Mouse (Mus musculus) mature B cell (primary cell): Measurements from ENCODE around the gene Hdgfl3.
"Not testable (repeated sequence)": the region's sequence is repeated elsewhere in the genome, so short reads cannot be mapped to it uniquely, and the experiment has no call there.

ENCODE experiments used
- in situ Hi-C: fragments of 300-500 bp; cut with MboI; formaldehyde crosslinking; loops from 2 replicates; pipeline ENCODE4 v1.14.3; 2019

Hdgfl3 gene

DNA sequence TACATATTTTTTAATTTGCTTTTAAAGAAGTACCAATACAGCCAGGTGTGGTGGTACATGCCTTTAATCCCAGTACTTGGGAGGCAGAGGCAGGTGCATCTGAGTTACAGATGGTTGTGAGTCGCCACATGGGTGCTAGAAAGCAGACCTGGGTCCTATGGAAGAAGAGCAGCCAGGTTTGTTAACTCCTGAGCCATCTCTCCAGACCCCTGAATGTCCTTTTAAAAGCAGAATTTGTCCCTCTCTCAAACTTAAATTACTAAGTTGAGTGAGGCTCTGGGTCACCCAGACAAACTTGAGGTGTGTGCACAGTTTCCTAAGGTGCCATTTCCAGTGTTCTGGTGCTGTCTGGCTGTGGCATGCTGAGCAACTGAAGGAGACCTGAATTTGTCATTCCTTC, 78.6 kb downstream of the Hdgfl3 start, which contains the start of gene Gm10160:
Gm10160 (minus strand) TSS at position 101 of the 400 bp plus-strand sequence.
- in situ Hi-C loops = no loop called here

DNA sequence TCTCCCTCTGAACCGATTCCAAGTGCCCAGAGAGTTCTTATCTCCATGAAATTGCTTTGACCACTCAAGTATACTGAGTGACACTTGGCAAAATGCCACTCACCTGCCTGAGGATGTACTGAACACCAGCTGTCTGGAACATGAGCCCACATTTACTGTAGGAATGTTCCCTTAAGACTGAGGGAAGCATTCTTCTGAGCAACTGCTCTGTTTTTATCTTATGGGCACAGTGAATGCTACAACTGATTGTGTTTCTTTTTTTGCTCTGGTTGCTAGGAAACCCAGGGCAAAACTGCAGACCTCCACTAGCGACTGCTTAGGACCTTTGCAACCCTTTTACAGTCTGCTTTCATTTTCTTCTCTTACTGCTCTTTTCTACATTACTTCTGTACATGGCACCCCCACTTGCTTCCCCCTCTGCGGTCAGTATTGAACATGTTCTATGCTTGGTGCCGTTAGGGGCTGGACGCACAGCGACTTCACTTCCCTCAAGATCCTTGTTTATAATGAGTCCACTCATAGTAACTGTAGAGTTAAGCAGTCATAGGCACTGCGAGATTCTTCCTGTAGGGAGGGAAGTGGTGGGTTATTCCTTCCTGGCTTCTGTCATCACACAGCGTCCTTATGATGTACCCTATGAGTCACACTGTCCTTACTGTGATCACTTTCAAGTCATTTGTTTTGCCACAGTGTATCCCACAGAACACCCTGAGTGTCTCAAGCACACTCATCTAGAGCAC, 79.5 kb downstream of the Hdgfl3 start:
- in situ Hi-C loops = no loop called here

DNA sequence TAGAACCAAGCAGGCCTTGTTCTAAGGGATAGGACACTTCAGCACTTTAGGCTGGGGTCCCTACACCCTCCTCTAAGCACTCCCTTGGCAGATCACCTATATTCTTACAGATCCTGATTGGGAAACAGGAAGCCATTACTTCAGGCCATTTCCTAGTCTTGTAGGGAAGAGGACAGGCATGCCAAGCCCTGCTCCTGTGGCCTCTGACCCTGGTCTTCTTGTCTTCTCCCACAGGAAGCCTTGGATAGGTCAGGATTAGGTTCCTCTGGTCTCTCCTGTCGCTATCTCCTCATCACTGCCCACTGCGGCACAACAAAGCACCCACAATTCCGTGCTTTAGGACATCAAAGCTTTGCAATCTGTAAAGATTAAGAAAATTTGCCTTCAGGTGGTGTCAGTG, 82.6 kb downstream of the Hdgfl3 start:
- in situ Hi-C loops = no loop called here

- in situ Hi-C loops = no loop called here
Observed at GRCm38 (mm10) chr7:81850171-81850570, 84.1 kb downstream of the Hdgfl3 start.

DNA sequence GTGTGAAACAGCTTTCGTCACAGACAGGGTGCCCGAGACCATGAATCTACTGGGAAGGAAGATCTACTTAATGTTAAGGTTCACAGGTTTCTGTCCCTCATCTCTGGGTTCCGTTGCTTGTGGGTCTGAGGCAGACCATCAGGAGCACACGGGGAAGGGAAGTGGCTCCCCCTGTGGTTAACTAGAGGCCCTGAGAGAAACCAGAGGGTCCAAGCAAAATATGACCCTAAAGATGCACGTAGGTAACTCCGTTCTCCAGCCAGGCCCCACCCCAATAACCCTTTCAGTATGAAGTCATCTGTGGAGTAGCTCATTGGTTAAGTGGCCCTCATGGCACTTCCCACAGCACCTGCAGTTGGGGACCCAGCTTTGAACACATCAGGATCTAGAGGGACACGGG, 84.6 kb downstream of the Hdgfl3 start:
- in situ Hi-C loops = no loop called here

DNA sequence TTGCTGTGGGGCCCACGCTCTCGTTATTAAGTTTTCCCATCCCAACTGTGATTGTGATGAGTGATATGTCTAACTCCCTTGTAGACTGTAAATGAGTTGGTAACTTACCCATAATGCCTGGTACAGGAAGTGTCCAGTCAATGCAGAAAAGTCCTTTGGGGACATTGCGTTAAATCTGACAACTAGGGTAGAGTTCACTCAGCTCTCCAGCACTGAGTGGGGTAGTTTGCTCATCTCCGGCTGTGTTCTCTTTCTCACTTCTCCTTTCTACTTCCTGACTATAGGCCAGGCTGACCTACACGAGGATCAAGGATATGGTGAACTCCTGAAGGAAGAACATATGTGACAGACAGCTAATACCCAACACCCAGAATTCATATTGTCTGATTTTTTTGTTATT, 85.1 kb downstream of the Hdgfl3 start:
- in situ Hi-C loops = no loop called here

- in situ Hi-C loops = no loop called here
Observed at GRCm38 (mm10) chr7:81847777-81848176, 86.5 kb downstream of the Hdgfl3 start.

DNA sequence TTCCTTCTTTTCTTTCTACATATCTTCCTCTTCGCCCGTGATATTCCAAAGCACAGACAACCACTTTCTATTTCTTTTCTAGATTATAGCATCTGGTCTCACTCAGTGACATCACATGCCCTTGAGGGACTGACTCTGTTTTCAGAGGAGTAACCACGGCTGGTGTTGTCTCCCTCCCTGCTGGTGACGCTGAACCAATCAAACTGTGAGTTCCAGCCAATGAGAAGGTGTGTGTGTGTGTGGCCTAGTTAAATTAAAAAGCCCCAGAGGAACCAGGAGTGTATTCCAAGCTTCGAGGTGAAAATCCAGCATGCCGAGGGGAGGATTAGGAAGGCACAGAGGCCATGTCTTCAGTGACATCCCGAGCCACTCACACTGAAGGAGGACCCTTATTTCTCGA, 87.3 kb downstream of the Hdgfl3 start:
- in situ Hi-C loops = no loop called here

GRCm38 (mm10) chr7:81846008-81846407, 88.3 kb downstream of the Hdgfl3 start:
- in situ Hi-C loops = no loop called here

DNA sequence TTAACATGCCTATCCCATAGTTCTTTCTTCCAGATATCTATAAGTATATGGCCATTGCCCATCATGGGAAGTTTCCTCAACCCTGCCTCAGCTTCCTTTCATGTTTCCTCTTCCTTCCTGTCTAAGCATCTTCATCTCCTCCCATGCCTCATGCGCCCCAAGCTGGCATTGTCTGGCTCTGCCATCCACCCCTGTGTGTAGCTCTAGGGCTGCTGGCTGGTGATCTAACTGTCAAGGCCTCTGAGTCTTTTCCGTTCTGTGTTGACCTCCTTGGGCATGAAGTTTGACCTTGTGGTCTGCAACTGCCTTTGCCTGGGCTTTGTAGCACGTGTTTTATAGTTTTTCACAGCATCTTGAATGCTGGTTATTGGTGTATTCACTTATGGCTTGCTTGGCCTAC, 89.0 kb downstream of the Hdgfl3 start:
- in situ Hi-C loops = no loop called here

DNA sequence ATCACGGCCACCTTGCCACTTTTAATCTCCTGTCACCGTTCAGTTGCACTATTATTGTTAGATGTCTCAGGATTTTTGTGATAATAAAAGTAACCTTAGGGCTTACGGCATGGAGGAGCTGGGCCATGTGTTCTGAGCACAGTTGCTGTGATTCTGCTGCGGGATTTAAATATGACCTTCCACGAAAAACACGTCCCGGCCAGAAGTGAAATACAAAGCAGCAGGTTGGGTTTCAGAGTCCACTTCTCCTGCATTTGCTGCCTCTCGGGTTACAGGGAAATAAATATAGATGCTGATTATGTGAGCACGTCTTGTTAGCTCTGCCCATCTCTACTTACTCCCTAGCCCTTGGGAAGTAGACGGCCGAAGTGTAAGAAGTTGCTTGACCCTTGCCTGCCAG, 89.5 kb downstream of the Hdgfl3 start:
- in situ Hi-C loops = no loop called here

DNA sequence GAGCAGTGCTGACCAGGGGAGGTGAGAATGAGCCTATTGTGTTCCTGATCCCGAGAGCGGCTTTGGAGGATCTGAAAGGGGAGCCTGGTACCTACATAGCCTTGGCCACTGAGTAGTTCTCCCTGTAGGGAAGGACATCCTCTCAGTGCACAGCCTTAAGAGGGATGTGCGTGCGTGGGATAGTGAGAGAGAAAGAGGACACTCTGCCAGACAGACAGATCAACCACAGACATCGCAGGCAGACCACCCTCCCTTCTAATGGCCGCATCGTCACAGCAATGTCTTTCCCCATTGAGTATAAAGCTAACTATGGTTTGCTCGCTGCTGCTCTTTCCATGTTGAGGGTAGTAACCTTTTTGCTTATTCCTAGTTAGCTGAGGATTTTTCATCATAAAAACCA, 90.4 kb downstream of the Hdgfl3 start:
- in situ Hi-C loops = no loop called here

GRCm38 (mm10) chr7:81842998-81843397, 91.3 kb downstream of the Hdgfl3 start:
- in situ Hi-C loops = no loop called here

GRCm38 (mm10) chr7:81842141-81842540, 92.1 kb downstream of the Hdgfl3 start:
- in situ Hi-C loops = no loop called here

- in situ Hi-C loops = no loop called here
Observed at GRCm38 (mm10) chr7:81841439-81841838, 92.8 kb downstream of the Hdgfl3 start.

- in situ Hi-C loops = no loop called here
Observed at GRCm38 (mm10) chr7:81840661-81841181, 93.6 kb downstream of the Hdgfl3 start.

DNA sequence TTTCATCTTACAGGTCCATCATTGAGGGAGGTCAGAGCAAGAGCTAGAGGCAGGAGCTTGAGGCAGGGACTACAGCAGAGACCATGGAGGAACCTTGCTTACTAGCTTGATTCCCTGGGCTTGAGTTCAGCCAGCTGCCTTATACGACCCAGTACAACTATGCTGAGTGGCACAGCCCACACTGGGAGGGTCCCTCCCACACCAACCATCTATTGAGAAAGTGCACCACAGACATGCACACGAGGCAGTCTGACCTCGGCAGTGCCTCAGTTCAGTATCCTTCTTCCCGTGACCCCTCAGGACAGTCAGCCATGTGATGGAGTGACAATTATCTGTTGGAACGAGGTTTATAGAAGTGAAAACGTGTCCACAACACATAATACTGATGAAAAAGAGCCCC, 94.5 kb downstream of the Hdgfl3 start:
- in situ Hi-C loops = no loop called here

DNA sequence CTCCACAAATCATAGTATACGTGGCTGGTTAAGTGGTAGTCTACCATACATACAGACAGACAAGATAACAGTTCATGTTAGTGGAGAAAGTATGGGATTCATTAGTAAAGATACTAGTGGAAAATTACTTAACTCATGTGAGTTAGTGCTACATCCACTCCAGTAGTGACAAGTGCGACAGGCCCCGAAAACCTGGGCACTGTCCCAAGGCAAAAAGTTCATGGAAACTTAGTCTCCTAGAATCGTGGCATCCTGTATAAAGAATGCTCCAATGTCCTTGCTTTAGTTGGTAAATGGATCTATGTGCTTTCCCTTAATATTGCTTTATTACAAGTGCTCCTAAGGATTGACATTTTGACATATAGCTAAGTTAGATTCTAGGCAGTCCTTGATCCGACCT, 96.5 kb downstream of the Hdgfl3 start:
- in situ Hi-C loops = not testable (repeated sequence)

DNA sequence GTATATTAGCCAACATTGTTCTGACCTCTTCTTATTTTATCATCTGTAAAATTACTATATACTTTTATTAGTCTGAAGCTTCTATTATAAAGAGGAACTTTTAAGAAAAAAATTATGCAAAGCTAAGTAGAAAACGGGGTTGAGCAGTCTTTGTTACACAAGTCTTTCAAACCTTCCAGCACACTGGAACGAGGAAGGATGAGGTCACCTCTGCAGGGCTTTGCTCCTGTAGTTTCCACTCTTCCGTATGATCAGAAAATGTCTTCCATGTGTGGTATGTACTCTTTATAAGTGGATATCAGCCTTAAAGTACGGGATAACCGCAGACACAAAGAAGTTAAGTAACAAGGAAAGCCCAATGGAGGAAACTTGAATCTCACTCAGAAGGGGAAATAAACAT, 98.8 kb downstream of the Hdgfl3 start:
- in situ Hi-C loops = no loop called here

- in situ Hi-C loops = no loop called here
Observed at GRCm38 (mm10) chr7:81834847-81835246, 99.4 kb downstream of the Hdgfl3 start.
